Mouse (Mus musculus): ENCODE data around the gene Mgat5. TPM values are rescaled to one million over a fixed set of nuclear protein-coding genes. Genes with fewer than 3 reads are reported as not detected.

The Mgat5 gene
- polyA plus RNA-seq, 1 experiment from 2014 or later: 15.0 TPM

DNA sequence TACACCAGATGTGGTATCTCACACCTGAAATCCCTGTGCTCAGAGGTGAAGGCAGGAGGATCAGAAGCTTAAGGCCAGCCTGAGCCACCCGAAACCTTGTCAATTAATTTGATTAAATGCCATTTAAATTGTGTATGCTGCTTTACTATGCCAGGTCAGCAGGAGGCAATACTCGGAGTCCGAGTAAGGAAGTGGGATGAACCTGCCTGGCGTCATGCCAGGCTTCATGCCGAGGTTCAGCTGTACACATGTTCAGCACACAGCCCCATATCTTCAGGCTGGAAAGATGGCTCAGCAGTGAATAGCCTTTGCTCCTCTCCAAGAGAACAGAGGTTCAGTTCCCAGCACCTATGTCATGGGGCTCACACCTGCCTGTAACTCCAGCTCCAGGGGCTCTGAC, 331.6 kb downstream of the Mgat5 start:
- no peak; the same call in 1 of the 2 replicates for ATAC-seq (ENCODE audit: low FRiP score, low read depth)
- peak overlapping the region; percentile 63 for H3K27ac ChIP-seq (replicated peaks)
- peak overlapping the region; percentile 49; the same call in 1 of the 2 replicates for H3K4me2 ChIP-seq
- WGBS: 29% methylated on average over 5 of the region's 5 CpGs
- H3K36me3 ChIP-seq: no peaks in the 10 kb centered on the region
- no peaks in the 10 kb centered on the region for H3K27me3 ChIP-seq
- H3K4me1 ChIP-seq (replicated peaks): peaks cover 30% of the 10 kb centered on the region
- no peak overlapping the region for H3K4me3 ChIP-seq
- no peak overlapping the region for H3K9ac ChIP-seq
- H3K9me3 ChIP-seq: no peaks in the 10 kb centered on the region

DNA sequence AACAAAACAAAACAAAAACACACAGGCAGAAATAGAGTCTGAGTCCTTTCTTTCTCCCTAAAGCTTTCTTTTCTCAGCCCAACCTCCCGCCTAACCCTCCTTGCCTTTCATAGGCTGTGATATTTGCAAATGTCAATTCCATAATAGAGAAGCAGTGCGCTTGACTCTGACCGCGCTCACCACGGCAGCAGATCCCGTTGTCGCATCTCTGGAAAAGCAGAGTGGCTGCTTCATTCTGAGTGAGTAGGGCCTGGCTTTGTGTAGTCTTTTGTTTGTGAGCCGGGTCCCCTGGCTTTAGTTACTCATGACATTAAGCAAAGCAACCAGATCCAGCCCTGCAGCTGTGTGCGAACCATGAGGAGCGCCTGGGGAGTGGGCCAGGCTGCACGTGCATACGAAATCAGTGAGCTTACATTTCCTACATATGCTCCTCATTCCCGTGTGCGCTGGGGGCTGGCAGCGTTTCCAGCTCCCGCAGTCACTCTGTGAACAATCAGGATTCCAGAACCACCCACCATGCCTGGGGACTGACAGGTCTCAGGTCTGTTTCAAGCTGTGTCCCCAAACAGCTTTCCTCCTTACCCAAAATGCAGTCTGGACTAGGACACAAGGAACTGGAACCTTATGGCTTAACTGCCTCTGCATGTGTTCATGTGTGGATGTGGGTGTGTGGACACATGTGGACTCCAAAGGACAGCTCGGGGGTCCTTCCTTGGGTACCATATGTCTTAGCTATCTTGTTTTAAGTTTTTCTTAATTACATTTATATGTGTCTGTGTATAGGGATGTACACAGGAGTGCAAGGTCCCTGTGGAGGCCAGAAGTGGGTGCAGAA, 332.6 kb downstream of the Mgat5 start:
- ATAC-seq (ENCODE audit: low FRiP score, low read depth): peak; percentile 65
- H3K27ac ChIP-seq (replicated peaks): peak overlapping the region; percentile 63
- peaks cover 26% of the 10 kb centered on the region for H3K4me1 ChIP-seq (replicated peaks)
- H3K4me2 ChIP-seq: peak overlapping the region; percentile 49
- H3K27me3 ChIP-seq: no peaks in the 10 kb centered on the region
- H3K9ac ChIP-seq: 0 out of 2 replicates have a peak overlapping the region, but pooled peaks have one; percentile 4
- peak overlapping the region; percentile 11; the same call in 1 of the 2 replicates for H3K4me3 ChIP-seq
- no peaks in the 10 kb centered on the region for H3K9me3 ChIP-seq
- no peaks in the 10 kb centered on the region for H3K36me3 ChIP-seq
- 7% methylated on average over 17 of the region's 17 CpGs for WGBS
